Mouse (Mus musculus) layer of hippocampus, postnatal 36 days (tissue): ENCODE measurements around the gene Ceacam2. TPM values are rescaled to one million over a fixed set of nuclear protein-coding genes. Genes with fewer than 3 reads are reported as not detected.
A peak's percentile ranks its signal among the peaks of the same experiment; 100 is the strongest.
"Not testable (repeated sequence)": the region's sequence is repeated elsewhere in the genome, so short reads cannot be mapped to it uniquely, and the experiment has no call there.

Experiments used
- DNase-seq, 2 experiments: peaks; one replicate each; pipeline ENCODE4 v3.0.0; 2022
- total RNA-seq, 2 experiments: library from RNA; stranded (reverse); gene quantifications; 2 replicates each; pipeline ENCODE4 v1.2.3; 2021

The Ceacam2 gene
- total RNA-seq: under 1 TPM; 0.20 to 0.52 TPM

DNA sequence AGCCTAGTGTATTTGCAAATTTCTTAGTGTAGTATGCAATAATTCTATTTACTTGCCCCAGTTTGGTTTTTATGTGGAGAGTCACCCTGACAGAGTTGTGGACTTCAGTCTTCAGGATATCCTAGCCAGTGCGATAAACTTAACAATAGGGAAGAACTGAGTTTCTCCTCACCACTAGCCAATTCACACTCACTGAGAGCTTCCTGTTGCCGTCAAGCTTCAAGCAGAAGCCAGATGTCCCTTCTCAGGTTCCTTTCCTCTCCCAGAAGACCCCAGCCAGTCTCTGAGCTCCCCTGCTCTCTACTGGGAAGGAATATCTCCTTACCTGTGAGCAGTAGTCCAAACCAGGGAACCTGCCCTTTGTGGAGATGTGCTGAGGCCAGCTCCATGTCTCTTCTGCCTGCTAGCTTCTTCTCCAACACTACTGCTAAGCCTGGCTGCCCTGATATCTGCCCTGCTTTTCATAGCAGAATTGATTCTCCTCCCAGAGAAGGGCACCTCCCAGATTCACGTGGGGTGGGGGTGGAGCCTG, at the start of gene Ceacam2:
Gene Ceacam2, minus strand, starts transcription at position 482 of the 532 bp plus-strand sequence.
- not testable (repeated sequence) for DNase-seq

DNA sequence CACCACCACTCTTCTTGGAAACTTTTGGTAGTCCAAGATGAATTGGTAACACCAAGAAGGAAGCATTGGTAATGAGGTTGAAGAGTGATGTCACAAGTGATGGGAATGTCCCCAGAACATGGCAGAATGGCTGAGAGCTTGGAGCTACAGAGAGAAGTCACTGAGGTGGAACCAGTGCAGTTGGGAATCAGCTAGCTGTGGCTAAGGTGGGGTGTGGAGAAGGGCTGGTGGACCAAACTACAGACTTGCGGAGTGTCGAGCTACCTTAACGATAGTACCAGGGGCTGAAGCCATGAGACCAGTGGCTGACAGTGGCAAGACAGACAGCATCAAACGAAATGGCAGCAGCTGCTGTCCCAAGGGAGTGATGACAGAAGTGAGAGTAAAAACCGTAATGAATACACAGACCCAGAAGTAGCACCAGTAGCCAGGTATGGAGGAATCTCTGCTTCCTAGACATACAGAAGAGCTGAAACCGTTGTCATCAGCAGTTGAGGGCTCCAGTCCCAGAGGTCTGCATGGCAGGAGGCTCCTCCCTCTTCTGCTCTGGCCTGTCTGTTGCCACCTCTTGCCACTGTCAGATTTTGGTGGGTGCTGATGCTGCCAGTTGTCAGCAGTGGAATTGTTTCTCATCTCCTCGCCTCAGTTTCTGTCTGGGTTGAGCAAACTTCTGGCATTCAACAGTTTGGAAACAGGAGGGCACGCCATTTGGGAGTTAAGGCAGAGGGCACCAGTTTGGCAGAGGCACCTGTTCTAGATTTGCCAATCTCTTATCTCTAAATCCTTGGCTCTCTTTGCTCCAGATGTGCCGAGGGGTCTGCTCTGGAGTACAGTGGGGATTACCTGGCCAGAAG, 45.9 kb upstream of the Ceacam2 start:
- DNase-seq: no peak

DNA sequence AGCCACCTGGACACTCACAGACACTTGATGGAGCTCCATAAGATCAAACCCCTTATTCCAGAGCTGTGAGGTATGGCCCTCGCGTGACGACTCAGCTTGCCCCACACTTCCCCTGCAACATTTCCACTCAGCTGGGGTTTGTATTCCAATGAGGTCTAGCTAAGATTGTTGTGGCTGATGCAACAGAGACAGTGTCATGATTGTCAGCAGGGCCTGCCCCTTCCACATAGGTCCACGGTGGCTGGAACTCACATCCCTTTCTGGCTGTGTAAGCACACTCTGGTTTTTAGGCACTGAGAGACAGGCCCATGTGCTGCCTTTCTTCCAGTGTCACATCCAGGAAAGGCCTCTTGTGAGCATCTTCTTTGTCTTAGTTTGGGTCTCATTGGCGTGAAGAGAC, 45.0 kb upstream of the Ceacam2 start:
- no peak for DNase-seq

DNA sequence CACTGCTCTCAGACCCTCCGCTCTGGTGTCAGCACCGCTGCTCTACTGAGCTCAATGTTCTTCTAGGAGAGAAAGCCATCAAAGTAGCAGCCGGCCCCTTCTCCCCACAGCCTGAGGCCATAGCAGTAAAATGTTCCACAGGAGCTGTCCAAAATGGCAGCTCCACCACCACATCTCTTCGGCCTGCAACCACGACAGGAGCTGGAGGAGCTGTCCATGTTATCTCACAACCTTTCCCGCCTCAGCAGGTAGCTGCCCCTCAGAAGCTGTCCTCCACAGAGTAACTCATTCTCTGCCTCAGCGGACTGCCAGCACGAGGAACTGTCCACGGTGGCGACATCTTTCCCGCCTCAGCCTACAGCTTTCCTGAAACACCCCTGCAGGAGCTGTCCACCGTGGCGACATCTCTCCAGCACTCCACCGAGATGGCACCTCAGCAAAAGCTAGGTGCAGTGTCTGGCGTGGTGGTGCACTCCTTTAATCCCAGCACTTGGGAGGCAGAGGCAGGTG, 42.7 kb upstream of the Ceacam2 start:
- no peak for DNase-seq

DNA sequence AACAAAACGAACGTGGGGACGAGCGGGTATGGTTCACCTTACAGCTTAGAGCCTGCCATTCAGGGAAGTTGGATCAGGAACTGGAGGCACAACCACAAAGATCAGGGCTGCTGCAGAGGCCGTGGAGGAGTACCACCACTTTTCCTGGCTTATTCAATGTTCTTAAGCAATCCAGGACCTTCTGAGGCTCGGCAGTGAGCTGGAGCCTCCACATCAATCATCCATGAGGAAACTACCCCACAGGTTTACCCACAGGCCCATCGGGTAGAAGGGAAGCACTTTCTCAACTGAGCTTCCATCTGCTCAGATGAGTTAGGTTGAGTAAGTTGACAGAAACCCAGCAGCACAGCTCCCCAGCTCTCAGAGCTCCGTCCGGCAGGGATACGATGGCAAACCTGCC, 39.8 kb upstream of the Ceacam2 start:
- DNase-seq: no peak

DNA sequence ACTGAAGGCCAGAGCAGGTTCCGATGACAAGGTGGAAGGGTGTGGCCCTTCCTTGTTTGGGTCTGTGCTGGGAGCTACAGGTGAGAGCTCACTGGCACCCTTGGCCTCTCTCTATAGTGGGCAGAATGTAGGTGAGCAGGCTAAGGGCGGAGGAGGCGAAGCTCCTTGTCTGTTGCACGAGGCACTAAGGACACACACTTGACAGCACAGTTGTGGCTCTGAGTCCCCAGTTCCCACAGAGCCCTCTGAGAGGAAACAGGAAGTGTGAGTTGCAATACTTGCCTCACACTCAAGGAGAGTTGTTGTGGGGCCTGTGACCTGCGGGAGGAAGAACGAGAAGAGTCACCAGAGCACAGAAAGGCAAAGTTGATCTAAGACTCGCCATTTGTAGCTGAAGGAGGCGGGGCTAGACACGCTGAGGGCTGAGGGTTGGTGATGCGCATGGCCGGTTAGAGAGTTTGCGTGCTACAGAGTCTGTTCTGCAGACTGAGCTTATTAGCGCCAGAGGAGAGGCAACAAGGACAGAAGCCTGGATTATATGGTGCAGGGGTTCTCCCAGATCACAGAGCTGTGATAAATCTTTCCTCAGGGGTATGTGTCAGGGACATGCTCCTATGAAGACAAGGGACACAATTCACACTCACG, 37.3 kb upstream of the Ceacam2 start:
- not testable (repeated sequence) for DNase-seq

DNA sequence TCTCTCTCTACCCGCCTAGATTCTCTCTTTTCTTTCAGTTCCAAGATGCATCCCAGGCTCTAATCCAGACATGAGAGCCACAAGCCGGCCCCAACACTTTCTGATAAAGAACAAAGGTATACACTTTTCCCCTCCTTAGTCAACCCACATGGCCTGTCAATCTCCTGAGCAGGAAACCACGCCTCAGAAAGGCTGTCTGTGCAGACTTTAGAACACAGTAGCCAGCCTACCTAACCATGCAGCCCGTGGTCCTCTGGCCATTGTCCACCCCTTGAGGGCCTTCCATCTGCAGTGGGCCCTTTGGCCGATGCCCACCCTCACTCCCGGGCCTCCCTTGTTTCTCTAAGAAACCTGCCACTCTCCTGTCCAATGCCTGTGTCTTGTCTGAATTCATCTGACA, 36.7 kb upstream of the Ceacam2 start:
- DNase-seq: not testable (repeated sequence)

DNA sequence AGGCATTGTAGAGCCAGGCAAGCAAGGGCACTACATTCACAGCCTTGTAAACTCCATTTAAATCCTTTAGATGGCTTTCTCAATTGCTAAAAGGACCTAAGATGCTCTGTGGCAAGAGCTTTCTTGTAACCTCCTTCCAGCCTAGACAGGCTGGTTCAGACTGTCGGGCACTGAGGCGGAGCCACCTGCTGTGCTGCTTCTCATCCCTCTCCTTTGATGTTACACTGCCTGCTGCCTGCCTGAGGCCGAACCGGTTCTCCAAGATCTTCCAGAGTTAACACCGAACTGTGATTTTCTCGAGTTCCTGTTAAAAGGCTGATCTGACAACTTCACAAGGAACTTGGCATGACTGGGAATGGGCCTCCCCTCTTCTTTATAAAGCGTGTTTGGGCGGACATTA, 36.2 kb upstream of the Ceacam2 start:
- no peak for DNase-seq

DNA sequence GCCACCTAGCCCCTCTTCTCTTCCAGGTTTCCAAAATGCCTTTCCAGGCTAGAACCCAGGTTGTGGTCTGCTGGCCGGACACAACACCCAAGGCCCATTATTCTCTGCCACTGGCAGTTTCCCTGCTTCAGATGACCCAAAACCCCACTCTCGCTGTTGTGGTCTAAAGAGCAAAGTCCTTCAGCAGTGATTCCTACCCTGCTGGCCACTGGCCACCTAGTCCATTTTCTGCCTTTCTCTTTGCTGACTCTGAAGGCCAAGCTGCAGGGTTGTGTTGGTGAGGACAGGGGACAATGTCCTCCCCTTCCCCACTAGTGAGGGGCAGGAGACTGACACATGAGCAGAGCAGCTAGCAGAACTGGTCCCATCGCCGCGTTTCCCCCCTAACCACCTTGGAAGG, 35.4 kb upstream of the Ceacam2 start:
- no peak for DNase-seq

DNA sequence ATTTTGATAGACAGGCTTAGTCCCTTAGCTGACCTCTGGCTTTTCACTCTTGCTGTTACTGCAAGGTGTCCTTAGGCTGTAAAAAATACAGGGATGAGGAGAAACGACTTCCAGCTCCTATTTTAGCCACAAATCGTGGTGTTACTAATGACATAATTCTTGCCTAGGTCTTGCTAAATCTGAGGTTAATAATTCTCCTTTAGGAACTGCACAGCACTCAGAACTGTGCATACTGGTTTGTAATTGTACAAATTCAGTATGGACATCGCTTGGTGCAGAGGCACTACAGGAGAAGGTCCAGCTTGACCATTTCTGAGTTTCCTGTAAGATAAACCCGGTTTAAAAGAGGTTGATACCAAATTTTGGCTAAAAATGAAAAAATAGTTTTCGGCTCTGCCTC, 34.1 kb upstream of the Ceacam2 start:
- DNase-seq: not testable (repeated sequence)

DNA sequence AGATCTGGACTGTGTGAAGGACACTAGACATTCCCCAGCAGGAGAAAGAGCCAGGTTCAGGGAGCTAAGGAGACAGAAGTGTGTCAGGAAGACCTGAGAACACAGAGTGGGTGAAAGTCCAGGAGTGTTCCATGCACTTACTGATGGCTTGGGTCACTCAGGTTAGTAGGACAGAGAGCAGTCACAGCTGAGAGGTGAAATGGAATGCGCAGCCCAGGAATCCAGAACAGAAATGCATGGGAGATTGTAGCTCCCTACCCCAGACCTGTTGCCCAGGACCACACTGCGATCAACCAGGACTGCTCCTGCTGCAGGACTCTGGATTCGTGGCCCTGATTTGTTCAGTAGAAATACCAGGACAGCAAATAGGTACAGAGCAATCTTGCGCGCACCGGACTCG, 29.1 kb upstream of the Ceacam2 start:
- no peak for DNase-seq

DNA sequence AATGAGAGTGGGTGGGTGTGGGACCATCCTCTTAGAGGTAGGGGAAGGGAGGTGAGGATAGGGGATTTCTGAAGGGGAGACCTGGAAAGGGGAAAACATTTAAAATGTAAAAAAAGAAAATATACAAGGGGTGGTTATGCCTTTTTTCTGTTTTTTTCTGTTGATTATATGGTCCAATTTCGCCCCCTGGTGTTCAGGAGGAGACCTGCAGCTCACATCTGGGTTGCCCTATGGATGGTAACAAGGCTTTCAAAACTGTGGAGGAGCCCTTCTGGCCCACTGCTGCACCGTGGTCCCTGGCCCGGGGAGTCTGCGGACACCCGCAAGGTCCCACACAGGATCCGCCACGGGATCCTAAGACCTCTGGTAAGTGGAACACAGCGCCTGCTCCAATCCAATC, 1.8 kb upstream of the Ceacam2 start:
- DNase-seq: not testable (repeated sequence)

DNA sequence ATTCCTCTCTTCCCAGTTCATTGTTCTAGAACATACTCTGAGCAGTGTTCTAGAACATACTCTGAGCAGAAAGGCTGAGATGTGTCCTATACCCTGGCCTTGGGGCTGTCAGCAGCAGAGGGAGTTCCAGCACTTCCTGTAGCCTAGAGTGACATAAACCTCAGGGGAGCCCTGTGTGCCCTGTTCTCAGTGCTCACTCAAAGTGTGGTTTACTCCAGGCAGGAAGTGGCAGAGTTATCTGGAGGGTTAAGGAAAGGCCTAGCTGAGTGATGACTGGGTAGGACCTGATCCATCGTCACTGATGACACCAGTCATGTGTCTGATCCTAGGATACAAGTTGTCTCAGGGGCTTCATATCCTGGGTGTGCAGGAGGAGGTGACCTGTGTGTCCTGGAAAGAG, 297 bp upstream of the Ceacam2 start:
- not testable (repeated sequence) for DNase-seq

DNA sequence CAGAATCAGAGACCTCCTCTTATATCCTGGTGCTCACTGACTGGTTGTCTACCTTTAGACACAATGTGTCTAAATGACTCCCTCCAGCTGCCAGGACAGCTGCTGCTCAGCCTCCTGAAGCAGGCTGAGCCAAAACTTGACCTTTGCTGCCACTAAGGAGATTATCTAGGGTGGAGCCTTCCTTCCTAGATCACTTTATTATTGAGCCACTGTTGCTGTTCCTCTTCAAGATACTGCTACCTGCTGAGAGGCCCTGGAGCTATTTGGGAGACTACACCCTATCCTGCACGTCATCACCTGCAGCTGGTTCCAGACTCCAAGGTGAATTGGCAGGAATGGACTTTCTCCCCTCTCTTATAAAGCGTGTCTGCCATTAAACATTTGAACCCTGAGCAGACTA, 8.8 kb downstream of the Ceacam2 start:
- DNase-seq: no peak

DNA sequence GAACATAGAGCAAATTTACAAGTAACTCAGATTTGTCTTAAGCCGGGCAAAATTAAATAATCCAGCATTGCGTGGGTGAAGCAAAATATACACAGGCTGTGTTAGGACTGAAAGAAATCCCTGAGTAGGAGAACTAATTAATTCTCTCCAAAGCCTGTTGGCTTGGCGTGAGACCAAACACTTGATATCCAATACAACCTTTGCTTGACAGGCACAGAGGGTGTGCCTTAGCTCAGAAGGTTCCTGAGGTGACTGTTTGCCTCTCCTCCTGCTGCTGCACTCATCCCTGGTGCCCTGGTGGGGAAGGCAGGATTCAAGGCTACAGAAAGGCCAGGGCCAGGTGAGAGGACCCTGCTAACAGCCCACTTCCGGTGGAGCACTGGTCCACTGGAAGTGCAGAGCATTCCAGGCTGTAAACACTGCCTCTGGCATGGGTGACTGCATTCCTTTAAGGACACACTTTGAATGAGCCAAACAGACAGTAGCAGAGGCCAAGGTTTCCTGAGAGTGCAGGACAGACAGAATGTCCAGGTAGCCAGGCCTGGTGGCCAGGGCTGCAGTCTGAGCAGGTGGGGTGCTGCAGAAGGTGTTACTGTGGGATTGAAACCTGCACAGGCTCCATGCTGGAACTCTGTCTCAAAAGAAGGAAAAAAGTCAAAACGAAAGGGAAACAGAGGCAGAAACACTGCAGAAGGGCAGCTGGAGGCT, 23.4 kb downstream of the Ceacam2 start:
- not testable (repeated sequence) for DNase-seq

DNA sequence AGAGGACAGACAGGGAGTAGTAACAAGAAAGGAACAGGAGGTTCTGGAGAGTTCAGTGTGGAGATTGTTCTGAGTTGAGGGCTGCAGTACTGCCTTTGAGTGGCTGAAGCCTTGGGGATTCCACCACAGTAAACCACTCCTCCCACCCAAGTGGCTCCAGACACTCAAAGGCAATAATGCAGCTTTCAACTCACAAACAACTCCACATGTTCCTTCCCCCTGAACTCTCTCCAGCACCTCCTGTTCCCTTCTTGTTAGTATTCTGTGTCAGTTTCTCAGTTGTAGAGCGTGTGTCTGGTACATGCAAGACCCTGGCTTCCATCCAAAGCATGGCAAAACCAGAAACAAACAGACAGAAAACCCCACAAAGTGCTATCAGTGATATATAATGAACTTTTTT, 24.0 kb downstream of the Ceacam2 start:
- DNase-seq: not testable (repeated sequence)

DNA sequence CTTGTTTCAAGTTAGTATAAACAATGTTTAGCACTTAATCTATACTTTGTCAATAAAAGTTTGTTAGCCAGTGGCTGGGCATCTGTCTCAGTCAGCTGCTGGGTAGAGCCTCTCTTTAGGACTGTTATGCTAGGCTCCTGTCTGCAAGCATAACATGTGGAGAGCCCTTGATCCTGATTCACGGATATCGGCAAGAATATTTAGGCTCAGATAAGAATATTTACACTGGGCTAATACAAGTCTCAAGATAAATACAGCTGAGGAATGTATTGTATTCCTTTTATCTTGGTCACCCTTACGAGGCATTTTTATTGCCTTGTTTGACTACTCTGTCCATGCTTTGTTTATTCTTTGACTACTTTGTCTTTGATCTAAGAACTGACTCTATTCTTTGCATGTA, 29.7 kb downstream of the Ceacam2 start:
- DNase-seq: no peak

DNA sequence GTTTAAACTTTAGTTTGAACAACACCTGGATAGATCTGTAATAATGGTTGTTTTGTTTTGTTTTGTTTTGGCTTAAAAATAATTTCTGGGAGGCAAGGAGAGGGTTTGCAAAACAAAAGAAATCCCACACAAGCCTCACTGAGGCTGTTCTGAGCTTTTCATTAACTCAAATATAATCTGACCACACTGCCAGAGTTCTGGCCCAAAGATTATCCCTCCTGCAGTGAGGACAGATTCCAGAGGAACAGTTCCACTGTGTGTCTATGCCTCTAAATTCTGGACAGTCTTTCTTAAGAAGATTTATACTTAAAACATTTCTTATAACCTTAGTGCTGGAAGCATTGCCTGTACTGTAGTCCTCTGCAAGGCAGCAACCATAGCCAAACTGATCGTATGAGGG, 45.0 kb downstream of the Ceacam2 start:
- no peak for DNase-seq

DNA sequence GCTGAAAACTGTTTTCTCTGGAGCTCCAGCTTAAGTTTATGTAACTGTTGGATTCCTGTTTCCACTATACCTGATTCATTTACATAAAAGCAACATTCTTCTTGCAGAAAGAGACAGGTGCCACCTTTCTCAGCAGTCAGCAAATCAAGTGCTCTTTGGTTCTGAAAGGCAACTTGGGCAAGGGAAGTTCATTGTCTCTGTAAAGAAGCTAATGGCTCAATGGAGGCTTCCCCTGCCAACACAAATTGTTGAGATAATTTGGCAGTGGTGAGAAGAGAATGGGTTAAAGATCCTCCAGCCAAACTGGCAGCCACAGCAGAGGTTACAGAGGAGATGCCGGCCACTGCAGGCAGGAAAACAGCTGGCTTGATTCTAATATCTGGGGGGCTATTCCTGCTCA, 49.0 kb downstream of the Ceacam2 start:
- DNase-seq: not testable (repeated sequence)

DNA sequence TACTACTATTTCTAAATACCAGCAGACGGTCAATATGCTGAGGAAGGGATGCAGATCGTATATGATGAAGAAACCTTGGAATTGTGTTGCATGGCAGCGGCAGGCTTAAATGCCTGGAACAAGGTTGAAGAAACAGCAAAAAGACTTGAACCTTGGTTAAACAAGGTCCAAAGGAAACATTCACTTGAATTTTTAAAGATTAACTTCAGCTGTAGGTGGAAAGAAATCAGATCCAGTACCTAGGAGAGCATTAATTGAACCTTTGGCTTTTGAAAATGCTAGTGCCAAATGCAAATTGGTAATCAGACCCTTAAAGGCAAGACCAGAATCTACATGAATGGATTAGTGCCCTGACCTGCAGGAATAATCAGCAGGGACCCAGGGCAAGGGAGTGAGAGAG, 50.3 kb downstream of the Ceacam2 start:
- DNase-seq: not testable (repeated sequence)

DNA sequence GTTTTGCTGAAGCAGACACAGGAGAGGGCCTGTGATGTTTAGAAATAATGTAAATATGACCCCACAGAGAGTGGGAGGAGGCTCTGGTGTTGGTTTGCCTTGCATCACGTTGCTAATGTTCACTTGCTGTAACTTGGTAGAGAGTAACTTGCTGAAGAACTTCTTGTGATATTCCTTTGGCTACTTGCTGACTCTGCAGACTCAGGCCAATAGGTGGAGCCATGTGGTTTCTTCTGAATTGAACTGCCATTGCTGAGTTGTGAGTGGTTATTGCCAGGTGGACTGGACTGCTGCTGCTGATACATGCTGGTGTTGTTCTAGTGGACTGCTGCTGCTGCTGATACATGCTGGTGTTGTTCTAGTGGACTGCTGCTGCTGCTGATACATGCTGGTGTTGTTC, 53.5 kb downstream of the Ceacam2 start:
- peak in 1 of 2 experiments; percentile 19 for DNase-seq

DNA sequence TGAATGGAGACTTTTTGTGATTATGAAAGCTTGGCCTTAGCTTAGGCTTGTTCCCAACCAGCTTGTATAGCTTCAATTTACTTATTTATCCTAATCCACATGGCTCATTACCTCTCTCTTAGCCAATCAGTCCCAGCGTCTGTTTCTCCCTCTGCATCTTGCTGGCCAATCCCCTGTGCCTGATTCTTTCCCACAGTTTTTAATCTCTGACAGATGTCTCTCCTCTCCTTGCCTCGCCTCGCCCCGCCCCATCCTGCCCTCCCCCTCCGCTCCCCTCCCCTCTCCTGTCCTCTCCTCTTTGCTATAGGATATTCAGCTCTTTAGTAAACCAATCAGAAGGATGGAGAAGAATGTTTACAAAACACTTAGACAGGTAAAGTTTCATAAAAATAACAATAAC, 54.6 kb downstream of the Ceacam2 start:
- no peak for DNase-seq
